Comparison of ENCODE assay signal across 9 mouse cellular contexts in genomic region chr10:69326433-69326832, GRCm38 (mm10). TPM values are rescaled to one million over a fixed set of nuclear protein-coding genes. Genes with fewer than 3 reads are reported as not detected.
DNase-seq lines count a peak whose midpoint lies in the region; ATAC-seq and TF ChIP-seq lines count a peak whose summit lies in the region.
"Had no signal": no experiment of that assay in that cellular context is flagged by ENCODE, and none has a peak within 500 bp of the region (broad histone marks: within the 10 kb centered on the region; RNA-seq: fewer than 3 reads in every experiment).

No protein-coding gene starts in this region.

- H3K4me3 ChIP-seq in forebrain, embryonic 14.5 days (ENCODE audit: low read depth, low read length), result no peak overlapping the region
- H3K4me3 ChIP-seq in forebrain, embryonic 11.5 days (ENCODE audit: low read depth, low read length), result no peak overlapping the region
- no peak overlapping the region for H3K4me3 ChIP-seq in lung, adult 2 months (replicated peaks; ENCODE audit: extremely low read depth, low read depth, low read length)
- H3K4me3 ChIP-seq: stomach, embryonic 15.5 days had no signal

- H3K27me3 ChIP-seq in forebrain, embryonic 14.5 days (replicated peaks; ENCODE audit: control insufficient read depth, insufficient read depth, low read length), result no peaks in the 10 kb centered on the region
- H3K27me3 ChIP-seq in forebrain, embryonic 11.5 days (ENCODE audit: control insufficient read depth, insufficient read depth, low read length), result no peaks in the 10 kb centered on the region
- H3K27me3 ChIP-seq: stomach, embryonic 15.5 days had no signal

- WGBS in forebrain, embryonic 14.5 days, result 82% methylated on average over 3 of the region's 3 CpGs
- 88% methylated on average over 3 of the region's 3 CpGs for WGBS in forebrain, embryonic 11.5 days
- 69% methylated on average over 3 of the region's 3 CpGs for WGBS in lung, adult 2 months

- no peak overlapping the region for H3K4me2 ChIP-seq in forebrain, embryonic 14.5 days (ENCODE audit: low read length)
- no peak overlapping the region for H3K4me2 ChIP-seq in forebrain, embryonic 11.5 days (ENCODE audit: low read depth, low read length, severe bottlenecking)
- H3K4me2 ChIP-seq: stomach, embryonic 15.5 days had no signal

- no peak for TF ChIP-seq CTCF in lung, adult 2 months (IDR thresholded peaks at IDR 0.05; ENCODE audit: insufficient read depth, low read length)

- no peak overlapping the region for H3K27ac ChIP-seq in forebrain, embryonic 14.5 days (ENCODE audit: low read depth, low read length)
- H3K27ac ChIP-seq in forebrain, embryonic 11.5 days (ENCODE audit: low read depth, low read length), result no peak overlapping the region
- H3K27ac ChIP-seq: stomach, embryonic 15.5 days had no signal

- H3K4me1 ChIP-seq in forebrain, embryonic 14.5 days (ENCODE audit: control insufficient read depth, insufficient read depth, low read length), result no peaks in the 10 kb centered on the region
- no peaks in the 10 kb centered on the region for H3K4me1 ChIP-seq in forebrain, embryonic 11.5 days (replicated peaks; ENCODE audit: control insufficient read depth, insufficient read depth, low read length)
- H3K4me1 ChIP-seq in lung, adult 2 months (ENCODE audit: control insufficient read depth, insufficient read depth, low read length), result no peaks in the 10 kb centered on the region
- H3K4me1 ChIP-seq: stomach, embryonic 15.5 days had no signal

- no peak for TF ChIP-seq POLR2A in lung, adult 2 months (IDR thresholded peaks at IDR 0.05; ENCODE audit: borderline replicate concordance, extremely low read depth, low read depth, low read length)

- H3K9ac ChIP-seq in forebrain, embryonic 14.5 days (ENCODE audit: low read length), result no peak overlapping the region
- no peak overlapping the region for H3K9ac ChIP-seq in forebrain, embryonic 11.5 days (ENCODE audit: low read length)
- H3K9ac ChIP-seq: stomach, embryonic 15.5 days had no signal

- no peaks in the 10 kb centered on the region for H3K9me3 ChIP-seq in forebrain, embryonic 14.5 days (replicated peaks; ENCODE audit: control insufficient read depth, low read length)
- no peaks in the 10 kb centered on the region for H3K9me3 ChIP-seq in forebrain, embryonic 11.5 days (ENCODE audit: control insufficient read depth, low read length)
- H3K9me3 ChIP-seq: stomach, embryonic 15.5 days had no signal

- H3K36me3 ChIP-seq in forebrain, embryonic 14.5 days (ENCODE audit: control insufficient read depth, insufficient read depth, low read length), result no peaks in the 10 kb centered on the region
- H3K36me3 ChIP-seq in forebrain, embryonic 11.5 days (ENCODE audit: control insufficient read depth, insufficient read depth, low read length), result no peaks in the 10 kb centered on the region
- H3K36me3 ChIP-seq: stomach, embryonic 15.5 days had no signal

- 0 out of 2 replicates have a peak, but pooled peaks have one; percentile 5 for ATAC-seq in forebrain, embryonic 14.5 days
- no peak for ATAC-seq in forebrain, embryonic 11.5 days (replicated peaks; ENCODE audit: low FRiP score)

- DNase-seq in forebrain, embryonic 14.5 days (ENCODE audit: low spot score), result peak; percentile 52
- no peak for DNase-seq in forebrain, embryonic 11.5 days (ENCODE audit: low spot score)
- DNase-seq in lung, adult 18-20 months, result peak; percentile 15 to 30
- DNase-seq in lung, adult 2 months, result no peak
- peak; percentile 51 to 60 for DNase-seq in cerebellum, postnatal 36 days
- peak; percentile 24 for DNase-seq in lung, postnatal 25 days (ENCODE audit: low spot score)
- DNase-seq in thymus, postnatal 0 days (ENCODE audit: low spot score), result no peak
- no peak for DNase-seq in thymus, postnatal 25 days

RNA-seq across cellular contexts. Expression of gene Cdk1, which starts 26.3 kb away (rescaled TPM):
- 209 and 304 TPM in 2 replicates for polyA plus RNA-seq in forebrain, embryonic 14.5 days (2014; fragmentation: Nextera tagmentation; extraction: Ambion mirVana)
- 446 and 479 TPM in 2 replicates for polyA plus RNA-seq in forebrain, embryonic 11.5 days (2014; fragmentation: Nextera tagmentation; extraction: Ambion mirVana)
- 2.9 and 5.8 TPM in 2 replicates for polyA plus RNA-seq in lung, adult 2 months (2012; rRNA removed)
- polyA plus RNA-seq in thymus, postnatal 0 days (2015; fragmentation: Nextera tagmentation; extraction: Ambion mirVana), result 394 and 415 TPM in 2 replicates

Comparison
In these comparisons a context has a peak if more than half of its experiments do, and no peak if none do; other contexts are left out.
1. DNase-seq: peak in forebrain, embryonic 14.5 days (single experiment), lung, adult 18-20 months (2 of 2), cerebellum, postnatal 36 days (2 of 2) and lung, postnatal 25 days (single experiment); none in forebrain, embryonic 11.5 days (single experiment), lung, adult 2 months (single experiment), thymus, postnatal 0 days (single experiment) and thymus, postnatal 25 days (single experiment).
2. RNA of gene Cdk1, which starts 26.3 kb away (polyA plus RNA-seq): 446 to 479 TPM in forebrain, embryonic 11.5 days, 394 to 415 TPM in thymus, postnatal 0 days and 209 to 304 TPM in forebrain, embryonic 14.5 days; 2.9 to 5.8 TPM in lung, adult 2 months; every median in the first group is over 10 times any median in the second.